Mouse (Mus musculus): ENCODE results near the gene Zfp180. TPM values are rescaled to one million over a fixed set of nuclear protein-coding genes. Genes with fewer than 3 reads are reported as not detected.

Zfp180 gene
- total and polyA plus RNA-seq, 3 experiments, result 21.6 to 21.9 TPM; not detected in 1

- H3K79me2 ChIP-seq (ENCODE audit: control insufficient read depth, insufficient read depth, low read length, poor library complexity), result no peaks in the 10 kb centered on the region
- TF ChIP-seq JUND (IDR thresholded peaks at IDR 0.05; ENCODE audit: low read depth, low read length) (no peak), TBP (IDR thresholded peaks at IDR 0.05; ENCODE audit: low read depth, low read length) (no peak), E2F4 (IDR thresholded peaks at IDR 0.05; ENCODE audit: borderline replicate concordance, low read depth, low read length) (no peak), ZNF384 (IDR thresholded peaks at IDR 0.05; ENCODE audit: low read depth, low read length) (no peak), MXI1 (IDR thresholded peaks at IDR 0.05; ENCODE audit: low read depth, low read length) (no peak), TAL1 (IDR thresholded peaks at IDR 0.05; ENCODE audit: low read length) (no peak), ZMIZ1 (IDR thresholded peaks at IDR 0.05; ENCODE audit: low read depth, low read length) (no peak), GABPA (IDR thresholded peaks at IDR 0.05; ENCODE audit: low read depth, low read length) (no peak), POLR2AphosphoS2 (IDR thresholded peaks at IDR 0.05; ENCODE audit: low read length) (no peak), BHLHE40 (IDR thresholded peaks at IDR 0.05; ENCODE audit: borderline replicate concordance, low read depth, low read length) (no peak), EP300 (IDR thresholded peaks at IDR 0.05; ENCODE audit: low read depth in 1 of 2, low read length in 2 of 2) (no peak), ZKSCAN1 (IDR thresholded peaks at IDR 0.05; ENCODE audit: low read depth, low read length) (no peak), NRF1 (IDR thresholded peaks at IDR 0.05; ENCODE audit: insufficient read depth, low read depth, low read length, poor library complexity, severe bottlenecking) (no peak), CTCF (IDR thresholded peaks at IDR 0.05 in 2 of 3, conservative IDR thresholded peaks at IDR 0.05 in 1 of 3; ENCODE audit: control insufficient read depth in 1 of 3, insufficient read depth in 1 of 3, low read depth in 2 of 3, low read length in 3 of 3, poor library complexity in 1 of 3, severe bottlenecking in 1 of 3) (no peak), POLR2A (IDR thresholded peaks at IDR 0.05; ENCODE audit: control insufficient read depth in 1 of 2, insufficient read depth in 1 of 2, low read depth in 1 of 2, low read length in 2 of 2, poor library complexity in 1 of 2) (no peak), UBTF (IDR thresholded peaks at IDR 0.05; ENCODE audit: borderline replicate concordance, insufficient read depth, low read depth, low read length) (no peak), SMC3 (IDR thresholded peaks at IDR 0.05; ENCODE audit: low read depth, low read length) (no peak), USF1 (IDR thresholded peaks at IDR 0.05; ENCODE audit: low read depth, low read length) (no peak), MAFK (IDR thresholded peaks at IDR 0.05; ENCODE audit: borderline replicate concordance, low read depth, low read length) (no peak)
- no peaks in the 10 kb centered on the region for H3K4me1 ChIP-seq (ENCODE audit: control insufficient read depth in 1 of 2, insufficient read depth in 2 of 2, low read length in 2 of 2)
- no peak overlapping the region for H3K4me3 ChIP-seq (ENCODE audit: control insufficient read depth in 1 of 2, insufficient read depth in 1 of 2, low read depth in 2 of 2, low read length in 2 of 2)
- H3K9ac ChIP-seq (ENCODE audit: control insufficient read depth, low read depth, low read length, poor library complexity, severe bottlenecking), result no peak overlapping the region
- no peak overlapping the region for H3K27ac ChIP-seq (ENCODE audit: control insufficient read depth, low read depth, low read length)
- H3K9me3 ChIP-seq (replicated peaks; ENCODE audit: insufficient read depth, low read length), result no peaks in the 10 kb centered on the region
- no peak for DNase-seq (ENCODE audit: low read depth, low spot score)
- H3K27me3 ChIP-seq (ENCODE audit: control insufficient read depth in 1 of 2, insufficient read depth in 2 of 2, low read length in 2 of 2), result no peaks in the 10 kb centered on the region
- H3K36me3 ChIP-seq (ENCODE audit: control insufficient read depth in 1 of 2, insufficient read depth in 2 of 2, low read length in 2 of 2), result no peaks in the 10 kb centered on the region
Observed at GRCm38 (mm10) chr7:24113001-24113400, 31.3 kb downstream of the Zfp180 start.

DNA sequence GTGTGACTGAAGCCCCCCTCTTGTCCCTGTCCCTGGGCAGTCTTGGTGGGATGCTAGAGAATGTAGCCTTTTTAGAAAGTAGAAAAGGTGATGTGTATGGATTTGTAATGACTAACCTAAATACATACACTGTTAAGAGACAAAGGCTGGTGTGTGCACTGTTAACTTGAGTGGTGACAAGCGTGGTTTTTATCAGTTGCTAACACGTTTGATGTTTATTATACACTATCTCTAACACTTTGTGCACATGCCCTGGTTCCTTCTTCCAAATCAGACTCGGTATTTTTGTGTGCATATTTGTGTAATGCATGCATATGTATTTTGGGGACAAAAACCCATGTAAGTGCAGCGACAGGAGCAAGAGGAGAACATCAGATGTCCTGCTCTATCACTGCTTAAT, 34.9 kb downstream of the Zfp180 start:
- Histone ChIP-seq H3K36me3 (ENCODE audit: control insufficient read depth in 1 of 2, insufficient read depth in 2 of 2, low read length in 2 of 2) (no peaks in the 10 kb centered on the region), H3K4me3 (ENCODE audit: control insufficient read depth in 1 of 2, insufficient read depth in 1 of 2, low read depth in 2 of 2, low read length in 2 of 2) (no peak overlapping the region), H3K9ac (ENCODE audit: control insufficient read depth, low read depth, low read length, poor library complexity, severe bottlenecking) (no peak overlapping the region), H3K27ac (ENCODE audit: control insufficient read depth, low read depth, low read length) (no peak overlapping the region), H3K79me2 (ENCODE audit: control insufficient read depth, insufficient read depth, low read length, poor library complexity) (no peaks in the 10 kb centered on the region), H3K9me3 (replicated peaks; ENCODE audit: insufficient read depth, low read length) (no peaks in the 10 kb centered on the region), H3K27me3 (ENCODE audit: control insufficient read depth in 1 of 2, insufficient read depth in 2 of 2, low read length in 2 of 2) (no peaks in the 10 kb centered on the region), H3K4me1 (ENCODE audit: control insufficient read depth in 1 of 2, insufficient read depth in 2 of 2, low read length in 2 of 2) (no peaks in the 10 kb centered on the region)
- peak; percentile 38 for TF ChIP-seq TAL1 (IDR thresholded peaks at IDR 0.05; ENCODE audit: low read length)
- peak; percentile 57 for TF ChIP-seq GATA1 (IDR thresholded peaks at IDR 0.05; ENCODE audit: low read depth, low read length)
- no peak for TF ChIP-seq MAX (IDR thresholded peaks at IDR 0.05; ENCODE audit: low read length)
- TF ChIP-seq EP300 (IDR thresholded peaks at IDR 0.05; ENCODE audit: low read depth in 1 of 2, low read length in 2 of 2), result peak; percentile 58 to 67
- 0 out of 2 replicates have a peak, but pooled peaks have one; percentile 11 for TF ChIP-seq RCOR1 (IDR thresholded peaks at IDR 0.05; ENCODE audit: low read depth, low read length)
- no peak for TF ChIP-seq MYB (IDR thresholded peaks at IDR 0.05; ENCODE audit: low read depth, low read length)
- peak; percentile 62; the same call in 1 of the 2 replicates for TF ChIP-seq TCF12 (IDR thresholded peaks at IDR 0.05; ENCODE audit: low read depth, low read length)
- no peak for TF ChIP-seq MXI1 (IDR thresholded peaks at IDR 0.05; ENCODE audit: low read depth, low read length)
- peak; percentile 63; the same call in 1 of the 2 replicates for TF ChIP-seq BHLHE40 (IDR thresholded peaks at IDR 0.05; ENCODE audit: borderline replicate concordance, low read depth, low read length)
- peak; percentile 56 for DNase-seq (ENCODE audit: low read depth, low spot score)

All from MEL (cell line).